Mouse (Mus musculus) urinary bladder, postnatal 25 days (tissue): ENCODE results near the gene 3830403N18Rik.
"Not testable (repeated sequence)": the region's sequence is repeated elsewhere in the genome, so short reads cannot be mapped to it uniquely, and the experiment has no call there.

Source experiments
- DNase-seq: peaks from one replicate; pipeline ENCODE4 v3.0.0; 2022; ENCODE audit warnings: low spot score

Gene 3830403N18Rik

DNA sequence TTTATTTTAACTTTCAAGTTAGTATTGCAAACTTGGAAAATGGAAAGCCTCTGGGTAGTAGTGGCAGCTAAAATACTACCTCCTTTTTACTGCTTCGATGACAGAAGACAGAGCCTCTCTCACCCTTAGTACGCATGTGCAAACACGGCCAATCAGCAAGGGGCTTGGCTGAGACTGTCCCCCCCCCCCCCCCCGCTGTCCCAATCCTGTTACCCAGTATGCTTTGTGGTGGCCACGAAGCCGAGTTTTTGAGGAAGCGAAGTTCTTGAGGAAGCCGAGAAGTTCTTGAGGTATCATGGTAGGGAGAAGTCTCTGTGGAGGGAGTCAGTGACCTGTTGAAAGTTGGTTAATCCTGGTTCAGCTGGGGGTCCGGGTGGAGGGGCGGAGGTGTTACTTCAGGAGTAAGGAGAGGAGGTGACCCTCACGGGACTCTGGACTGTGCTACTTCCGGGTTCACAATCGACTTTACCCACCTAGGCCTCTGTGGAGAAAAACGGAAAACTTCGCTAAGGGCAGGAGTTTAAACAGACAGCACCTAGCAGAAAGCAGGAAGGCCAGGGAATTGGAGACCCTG, at the start of gene 3830403N18Rik:
TSS of gene 3830403N18Rik (plus strand) at position 237 of the 574 bp plus-strand sequence.
- not testable (repeated sequence) for DNase-seq

- no peak for DNase-seq
These were observed 15.0 kb downstream of the 3830403N18Rik start for GRCm38 (mm10) chrX:56151396-56151795.

DNA sequence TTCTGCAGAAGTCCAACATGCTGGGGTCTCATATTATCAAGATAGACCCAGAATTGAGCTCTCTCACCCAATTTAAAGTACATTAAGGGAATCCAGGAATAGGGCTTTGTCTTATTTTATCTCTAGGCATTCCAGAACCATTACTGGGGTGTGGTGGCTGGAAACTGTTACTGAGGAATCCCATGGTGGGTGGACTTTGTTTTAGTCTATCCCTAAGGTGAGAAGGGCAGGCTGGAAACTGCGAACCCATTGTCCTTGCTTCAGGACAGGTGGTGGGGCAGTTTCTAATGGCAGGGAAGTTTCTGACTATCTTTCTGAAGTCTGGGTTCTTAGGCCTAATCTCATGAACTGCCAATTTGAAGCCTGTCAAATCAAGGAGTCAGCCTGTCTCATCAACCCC, 50.1 kb downstream of the 3830403N18Rik start:
- not testable (repeated sequence) for DNase-seq
